Mouse (Mus musculus): ENCODE results near the gene Padi6.

Padi6 gene

DNA sequence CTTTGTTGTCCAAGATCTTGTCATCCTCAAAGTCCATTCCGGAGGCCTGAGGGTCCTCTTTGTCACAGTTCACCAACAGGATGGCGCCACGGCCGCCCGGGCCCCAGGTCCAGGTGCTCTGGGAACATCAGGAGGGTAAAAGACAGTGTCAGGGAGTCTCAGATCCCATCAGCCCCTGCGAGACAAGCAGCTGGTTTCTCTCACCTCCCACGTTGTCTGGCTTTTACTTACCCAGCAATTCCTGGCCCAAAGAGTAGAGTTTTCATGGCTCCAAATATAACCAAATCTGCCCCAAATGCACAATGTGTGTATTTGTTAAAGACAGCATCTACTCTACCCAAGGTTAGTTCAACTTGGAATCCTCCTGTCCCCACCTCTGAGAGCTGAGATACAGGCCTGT is 19.2 kb upstream of the Padi6 start:
- in situ Hi-C loops (cut with MboI; ENCODE audit: unreplicated experiment in 2 of 2) = no loop called here

DNA sequence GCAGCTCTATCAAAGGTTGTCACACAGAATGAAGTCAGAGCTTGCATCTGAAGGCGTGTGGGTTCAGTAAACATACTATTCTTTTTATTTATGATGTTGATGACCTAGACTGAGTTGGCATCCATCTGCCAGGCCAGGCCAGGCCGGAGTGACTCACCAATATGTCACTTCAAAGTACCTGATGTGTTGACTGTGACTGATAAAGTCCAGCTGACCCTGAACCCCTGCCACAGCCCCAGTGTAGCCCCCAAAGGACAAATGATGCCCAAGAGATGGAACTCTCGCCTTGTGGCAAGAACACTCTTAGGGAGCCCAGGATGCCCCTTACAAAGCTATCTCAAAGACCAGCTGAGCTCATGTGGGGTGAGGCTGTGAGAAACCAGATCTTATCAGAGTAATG is 13.4 kb upstream of the Padi6 start:
- in situ Hi-C loops (cut with MboI; ENCODE audit: unreplicated experiment in 2 of 2) = no loop called here

DNA sequence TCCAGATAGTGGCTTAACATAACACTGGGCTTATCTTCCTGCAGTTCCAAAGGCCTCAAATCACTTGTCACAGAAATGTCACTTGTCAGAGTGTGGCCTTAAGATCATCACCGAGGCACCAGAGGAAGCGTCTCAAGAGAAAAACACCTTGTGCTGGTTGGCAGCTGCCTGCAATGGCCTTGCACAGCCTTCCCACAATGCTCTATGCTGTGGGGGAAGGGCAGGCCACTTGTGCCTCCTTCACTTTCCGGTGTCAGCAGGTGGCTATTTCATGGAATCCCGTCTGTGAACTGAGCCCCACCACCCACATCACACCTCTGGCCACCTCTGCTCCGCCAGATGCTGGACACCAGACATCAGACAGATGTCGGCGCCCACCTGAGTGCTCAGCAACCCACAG is 10.9 kb upstream of the Padi6 start:
- in situ Hi-C loops (cut with MboI; ENCODE audit: unreplicated experiment in 2 of 2) = no loop called here

DNA sequence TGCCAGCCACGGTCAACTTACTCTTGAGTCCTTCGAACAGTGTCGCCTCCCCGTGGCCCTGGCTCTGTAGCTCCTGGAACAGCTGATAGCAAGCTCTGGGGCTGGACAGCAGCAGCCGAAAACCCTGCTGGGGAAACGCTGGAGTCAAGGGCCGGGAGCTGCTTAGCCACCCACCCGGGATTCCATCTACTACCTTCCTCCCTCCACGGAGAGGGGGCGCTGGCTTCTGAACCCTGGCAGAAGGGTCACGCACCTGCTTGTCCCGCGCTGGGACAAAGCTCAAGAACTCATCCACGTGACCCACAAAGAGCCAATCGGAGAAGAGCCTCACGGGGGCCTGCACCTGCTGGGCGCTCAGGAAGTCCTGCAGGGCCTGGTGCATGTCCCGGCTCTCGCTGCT is 7.9 kb upstream of the Padi6 start:
- in situ Hi-C loops (cut with MboI; ENCODE audit: unreplicated experiment in 2 of 2) = no loop called here

DNA sequence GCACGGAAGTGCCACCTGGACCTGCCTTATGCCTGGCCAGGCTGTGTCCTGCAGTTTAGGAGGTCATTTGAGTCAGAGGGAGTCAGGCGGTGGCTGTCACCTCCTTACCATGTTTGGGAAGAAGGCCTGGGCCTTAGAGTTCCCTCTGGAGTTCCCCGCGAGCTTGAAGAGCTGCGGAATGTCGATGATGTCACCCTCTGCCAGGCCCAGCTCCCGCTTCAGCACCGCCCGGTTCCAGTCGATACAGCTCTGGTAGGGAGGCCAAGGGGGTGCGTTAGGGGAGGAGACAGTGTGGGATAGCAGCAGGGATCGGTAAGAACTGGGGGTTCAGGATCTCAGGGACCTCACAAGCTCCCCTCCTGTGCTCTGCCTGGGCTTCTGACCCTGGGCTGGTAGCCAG is 5.5 kb upstream of the Padi6 start:
- in situ Hi-C loops (cut with MboI; ENCODE audit: unreplicated experiment in 2 of 2) = loop anchor here (10.0 to 25.0 kb wide), 5 partner anchors 186 to 1261 kb away; no protein-coding TSS in a partner anchor

GRCm38 (mm10) chr4:140744654-140745053 is 2.2 kb upstream of the Padi6 start:
- in situ Hi-C loops (cut with MboI; ENCODE audit: unreplicated experiment in 2 of 2) = loop anchor here (5.0 to 25.0 kb wide), 6 partner anchors 182 to 1257 kb away; no protein-coding TSS in a partner anchor

- in situ Hi-C loops (cut with MboI; ENCODE audit: unreplicated experiment in 2 of 2) = loop anchor here (5.0 to 25.0 kb wide), 6 partner anchors 181 to 1256 kb away; no protein-coding TSS in a partner anchor
Measured at GRCm38 (mm10) chr4:140743086-140743485, 643 bp upstream of the Padi6 start.

- in situ Hi-C loops (cut with MboI; ENCODE audit: unreplicated experiment in 2 of 2) = loop anchor here (5.0 to 25.0 kb wide), 6 partner anchors 179 to 1254 kb away; no protein-coding TSS in a partner anchor
Measured at GRCm38 (mm10) chr4:140741401-140741800, 1.0 kb downstream of the Padi6 start.

GRCm38 (mm10) chr4:140740655-140741054 is 1.8 kb downstream of the Padi6 start:
- in situ Hi-C loops (cut with MboI; ENCODE audit: unreplicated experiment in 2 of 2) = loop anchor here (5.0 to 25.0 kb wide), 6 partner anchors 178 to 1253 kb away; no protein-coding TSS in a partner anchor

DNA sequence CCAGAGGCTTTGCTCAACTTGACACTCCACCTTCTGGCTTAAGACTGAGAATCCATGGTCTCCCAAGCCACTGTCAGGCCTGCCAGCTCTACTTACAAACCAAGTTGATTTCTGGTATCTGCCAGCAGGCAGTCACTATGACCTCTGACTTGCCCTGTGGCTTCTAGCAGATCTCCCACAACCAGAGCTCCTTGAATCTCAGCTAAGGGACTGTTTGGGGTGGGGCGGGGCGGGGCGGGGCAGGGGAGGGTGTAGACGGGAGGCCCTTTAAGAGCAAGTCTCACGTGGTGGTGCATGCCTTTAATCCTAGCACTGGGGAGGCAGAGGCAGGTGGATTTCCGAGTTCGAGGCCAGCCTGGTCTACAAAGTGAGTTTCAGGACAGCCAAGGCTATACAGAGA is 9.6 kb downstream of the Padi6 start:
- in situ Hi-C loops (cut with MboI; ENCODE audit: unreplicated experiment in 2 of 2) = loop anchor here (25.0 kb wide), 4 partner anchors 171 to 1246 kb away; no protein-coding TSS in a partner anchor

- in situ Hi-C loops (cut with MboI; ENCODE audit: unreplicated experiment in 2 of 2) = loop anchor here (25.0 kb wide), 4 partner anchors 169 to 1244 kb away; no protein-coding TSS in a partner anchor
Measured at GRCm38 (mm10) chr4:140731654-140732053, 10.8 kb downstream of the Padi6 start.

GRCm38 (mm10) chr4:140726907-140727306 is 15.5 kb downstream of the Padi6 start:
- in situ Hi-C loops (cut with MboI; ENCODE audit: unreplicated experiment in 2 of 2) = loop anchor here (10.0 to 25.0 kb wide), 5 partner anchors 165 to 1240 kb away; no protein-coding TSS in a partner anchor

GRCm38 (mm10) chr4:140724739-140725138 is 17.7 kb downstream of the Padi6 start:
- in situ Hi-C loops (cut with MboI; ENCODE audit: unreplicated experiment in 2 of 2) = loop anchor here (10.0 to 25.0 kb wide), 5 partner anchors 162 to 1237 kb away; no protein-coding TSS in a partner anchor

GRCm38 (mm10) chr4:140723801-140724200 is 18.6 kb downstream of the Padi6 start:
- in situ Hi-C loops (cut with MboI; ENCODE audit: unreplicated experiment in 2 of 2) = loop anchor here in 1 of 2 experiments (10.0 kb wide), 1 partner anchor 169 kb away; no protein-coding TSS in a partner anchor

- in situ Hi-C loops (cut with MboI; ENCODE audit: unreplicated experiment in 2 of 2) = loop anchor here in 1 of 2 experiments (10.0 kb wide), 1 partner anchor 168 kb away; no protein-coding TSS in a partner anchor
Measured at GRCm38 (mm10) chr4:140723192-140723591, 19.3 kb downstream of the Padi6 start.

DNA sequence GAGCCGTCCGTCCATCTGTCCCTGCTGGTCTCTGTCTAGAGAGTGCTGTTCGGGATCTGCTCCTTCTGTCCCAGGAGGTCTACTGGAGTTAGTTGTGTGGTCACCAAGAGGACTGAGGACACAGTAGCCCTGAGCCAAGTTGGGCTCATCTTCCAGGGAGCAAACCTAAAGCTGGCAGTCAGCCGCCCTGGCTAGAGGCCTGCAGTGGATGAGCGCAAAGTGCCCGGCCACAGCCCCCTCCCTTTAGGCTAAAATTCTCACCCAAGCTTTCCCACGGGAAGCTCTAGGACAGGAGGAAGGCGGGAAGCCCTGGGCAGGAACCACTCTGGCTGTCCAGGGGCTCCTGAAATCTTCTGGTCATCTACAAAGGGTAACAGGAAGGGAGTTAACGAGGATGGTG is 19.7 kb downstream of the Padi6 start:
- in situ Hi-C loops (cut with MboI; ENCODE audit: unreplicated experiment in 2 of 2) = loop anchor here in 1 of 2 experiments (10.0 kb wide), 1 partner anchor 168 kb away; no protein-coding TSS in a partner anchor

- in situ Hi-C loops (cut with MboI; ENCODE audit: unreplicated experiment in 2 of 2) = loop anchor here in 1 of 2 experiments (10.0 kb wide), 1 partner anchor 167 kb away; no protein-coding TSS in a partner anchor
Measured at GRCm38 (mm10) chr4:140721968-140722490, 20.4 kb downstream of the Padi6 start.

DNA sequence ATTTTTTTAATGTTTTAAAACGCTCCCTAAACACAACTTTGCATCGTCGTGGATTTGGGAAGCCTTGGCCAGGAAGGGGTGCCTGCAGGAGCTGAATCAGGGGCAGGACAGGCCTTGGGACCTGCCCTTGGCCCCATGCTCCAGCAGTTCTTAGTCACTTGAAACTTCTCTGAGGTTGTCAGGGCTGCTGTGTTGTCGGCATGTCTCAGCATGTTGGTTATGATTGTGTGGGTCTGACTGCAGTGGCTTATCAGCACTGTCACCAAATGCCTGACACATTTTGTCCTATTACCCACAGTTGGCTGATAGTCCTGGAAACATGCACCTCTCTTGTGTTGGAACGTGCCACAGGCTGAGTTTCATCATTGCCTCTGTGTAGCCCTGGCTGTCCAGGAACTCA is 22.4 kb downstream of the Padi6 start:
- in situ Hi-C loops (cut with MboI; ENCODE audit: unreplicated experiment in 2 of 2) = loop anchor here in 1 of 2 experiments (10.0 kb wide), 1 partner anchor 165 kb away; no protein-coding TSS in a partner anchor

GRCm38 (mm10) chr4:140718436-140718835 is 24.0 kb downstream of the Padi6 start:
- in situ Hi-C loops (cut with MboI; ENCODE audit: unreplicated experiment in 2 of 2) = loop anchor here in 1 of 2 experiments (10.0 kb wide), 1 partner anchor 844 kb away; no protein-coding TSS in a partner anchor

GRCm38 (mm10) chr4:140716994-140717393 is 25.4 kb downstream of the Padi6 start:
- in situ Hi-C loops (cut with MboI; ENCODE audit: unreplicated experiment in 2 of 2) = loop anchor here in 1 of 2 experiments (10.0 kb wide), 1 partner anchor 842 kb away; no protein-coding TSS in a partner anchor

DNA sequence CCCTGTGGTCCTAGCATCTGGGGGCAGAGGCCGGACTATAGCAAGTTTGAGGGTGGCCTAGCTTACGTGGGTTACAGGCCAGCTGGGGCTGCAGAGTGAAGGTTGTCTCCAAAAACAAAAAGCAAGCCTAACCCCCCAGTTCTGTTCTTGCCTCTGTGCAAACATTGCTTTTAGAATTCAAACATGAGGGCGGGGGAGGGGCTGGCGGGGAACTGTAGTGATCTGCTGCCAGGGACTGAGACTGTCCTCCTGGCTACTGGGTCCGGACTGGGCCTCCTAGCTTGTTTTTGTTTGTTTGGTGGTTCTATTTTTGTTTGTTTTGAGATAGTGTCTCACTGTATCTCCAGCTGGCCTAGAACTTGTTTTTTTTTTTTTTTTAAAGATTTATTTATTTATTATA is 27.9 kb downstream of the Padi6 start:
- in situ Hi-C loops (cut with MboI; ENCODE audit: unreplicated experiment in 2 of 2) = loop anchor here (5.0 to 10.0 kb wide), 2 partner anchors 37 to 840 kb away; no protein-coding TSS in a partner anchor
